Mouse (Mus musculus) liver, embryonic 14.5 days (tissue): ENCODE results near the gene Plcb4.

Source experiments
- CTCF ChIP-seq: IDR thresholded peaks from 2 replicates; pipeline ENCODE4 v1.5.1; 2016; ENCODE audit warnings: antibody characterized with exemption, low read depth, control low read depth
- EP300 ChIP-seq: IDR thresholded peaks from 2 replicates; pipeline ENCODE4 v1.6.1; 2016; ENCODE audit warnings: antibody characterized with exemption, low read depth

DNA sequence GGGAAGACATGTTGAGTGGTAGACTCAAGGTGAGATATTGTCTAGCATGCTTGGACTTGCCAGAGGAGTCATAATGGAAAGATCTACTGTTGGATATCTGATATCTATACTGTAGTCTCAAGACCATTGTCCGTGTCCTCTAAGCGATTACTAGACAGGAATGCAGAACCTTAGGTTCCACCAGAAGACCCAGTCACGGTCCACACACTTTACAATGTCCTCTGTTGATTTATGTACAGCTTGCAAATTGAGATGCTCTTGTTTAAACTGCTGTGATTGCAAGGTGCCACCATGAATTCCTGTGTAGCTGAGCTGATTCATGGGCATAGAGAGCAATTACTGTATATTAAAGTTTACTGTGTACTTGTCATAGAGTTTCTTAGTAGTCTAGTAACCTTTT, 98.7 kb downstream of the Plcb4 start:
- no peak for TF ChIP-seq CTCF
- no peak for TF ChIP-seq EP300
